Mouse (Mus musculus): Measurements from ENCODE around the gene Mast4.

The Mast4 gene

DNA sequence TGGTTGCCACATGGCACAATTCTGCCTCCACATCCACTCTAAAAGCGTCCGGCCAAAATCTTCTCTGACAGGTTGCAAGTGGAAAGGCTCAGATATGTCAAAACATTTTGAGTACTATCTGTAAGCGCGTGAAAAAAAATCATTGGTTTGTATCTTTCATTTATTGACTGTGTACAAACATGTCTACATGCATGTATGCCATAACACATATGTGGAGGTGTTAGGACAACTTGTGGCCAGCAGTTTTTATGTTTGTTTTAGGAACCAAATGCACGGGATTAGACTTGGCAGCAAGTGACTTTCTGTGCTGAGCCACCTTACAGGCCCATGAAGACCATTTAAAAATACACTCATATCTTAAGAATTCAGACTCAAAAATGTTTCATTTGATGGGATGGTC, 206.7 kb downstream of the Mast4 start:
- no peak for DNase-seq (ENCODE audit: extremely low spot score, low read depth, low spot score)

- no peak for DNase-seq (ENCODE audit: extremely low spot score, low read depth, low spot score)
Measured at GRCm38 (mm10) chr13:103123716-103124115, 210.6 kb downstream of the Mast4 start.

DNA sequence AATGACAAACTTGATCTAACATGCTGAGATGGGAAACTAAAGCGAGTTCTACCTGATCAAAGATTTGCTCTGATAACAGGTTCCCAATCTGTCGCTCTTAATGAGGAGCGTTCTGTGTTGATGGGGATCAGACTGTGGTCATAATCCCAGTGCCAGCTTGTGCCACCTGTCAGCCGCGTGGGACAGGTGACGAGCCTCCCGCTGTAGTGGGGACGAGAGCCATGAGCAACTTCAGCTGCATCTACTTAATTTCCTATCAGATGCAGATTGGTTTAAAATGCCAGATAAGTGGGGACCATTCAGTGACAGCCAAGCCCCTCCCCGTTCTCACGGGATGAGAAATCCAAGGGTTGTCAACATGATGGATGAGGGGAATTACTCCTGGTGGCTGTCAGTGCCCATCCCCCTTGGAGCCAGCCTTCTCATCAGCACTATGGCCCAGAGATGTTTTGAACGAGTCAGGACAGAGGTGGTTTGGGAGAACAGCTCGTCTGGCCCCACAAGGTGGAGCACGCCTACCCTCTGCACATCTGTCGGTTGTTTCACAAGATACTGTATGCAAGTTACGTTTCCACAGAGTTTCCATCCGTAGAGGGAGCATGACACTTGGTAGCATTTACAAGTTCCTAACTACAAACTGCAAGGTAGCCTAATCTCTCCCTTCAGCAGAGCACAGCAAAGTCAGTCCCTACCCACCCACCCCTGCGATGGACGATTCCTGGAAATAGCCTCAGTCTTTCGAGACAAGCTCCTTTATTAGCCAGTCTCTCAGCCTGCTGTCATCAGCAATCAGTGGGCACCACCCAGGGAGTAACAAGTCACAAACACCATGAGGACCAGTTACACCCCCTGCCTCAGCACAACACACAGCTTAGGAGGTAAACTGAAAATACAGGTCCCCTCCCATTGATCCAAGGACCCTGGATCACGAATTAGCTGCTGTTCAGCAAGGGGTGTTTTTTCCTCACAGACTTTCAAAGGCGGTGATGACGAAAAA, 212.2 kb downstream of the Mast4 start:
- DNase-seq (ENCODE audit: extremely low spot score, low read depth, low spot score): no peak

GRCm38 (mm10) chr13:103120669-103121131, 213.6 kb downstream of the Mast4 start:
- no peak for DNase-seq (ENCODE audit: extremely low spot score, low read depth, low spot score)

GRCm38 (mm10) chr13:103119728-103120127, 214.6 kb downstream of the Mast4 start:
- no peak for DNase-seq (ENCODE audit: extremely low spot score, low read depth, low spot score)

DNA sequence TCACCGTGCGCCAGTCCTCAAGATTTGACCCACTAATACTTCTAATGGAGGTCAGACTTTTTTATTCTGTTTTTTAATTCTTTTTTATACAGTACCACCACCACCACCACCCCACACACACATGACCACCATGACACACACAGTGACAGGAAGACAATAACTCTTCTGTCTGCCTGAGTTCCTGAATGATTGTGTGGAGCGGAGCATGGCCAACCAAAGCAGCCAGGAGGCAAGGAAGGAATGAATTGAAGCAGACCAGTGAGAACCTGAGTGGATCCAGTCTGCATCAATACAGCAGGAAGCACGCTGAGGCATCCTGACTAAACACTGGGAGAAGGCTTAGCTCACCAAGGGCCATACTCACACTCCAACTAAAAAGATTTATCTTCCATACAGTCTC, 219.2 kb downstream of the Mast4 start:
- no peak for DNase-seq (ENCODE audit: extremely low spot score, low read depth, low spot score)

- no peak for DNase-seq (ENCODE audit: extremely low spot score, low read depth, low spot score)
Measured at GRCm38 (mm10) chr13:103114274-103114673, 220.0 kb downstream of the Mast4 start.

GRCm38 (mm10) chr13:103109872-103110271, 224.4 kb downstream of the Mast4 start:
- no peak for DNase-seq (ENCODE audit: extremely low spot score, low read depth, low spot score)

DNA sequence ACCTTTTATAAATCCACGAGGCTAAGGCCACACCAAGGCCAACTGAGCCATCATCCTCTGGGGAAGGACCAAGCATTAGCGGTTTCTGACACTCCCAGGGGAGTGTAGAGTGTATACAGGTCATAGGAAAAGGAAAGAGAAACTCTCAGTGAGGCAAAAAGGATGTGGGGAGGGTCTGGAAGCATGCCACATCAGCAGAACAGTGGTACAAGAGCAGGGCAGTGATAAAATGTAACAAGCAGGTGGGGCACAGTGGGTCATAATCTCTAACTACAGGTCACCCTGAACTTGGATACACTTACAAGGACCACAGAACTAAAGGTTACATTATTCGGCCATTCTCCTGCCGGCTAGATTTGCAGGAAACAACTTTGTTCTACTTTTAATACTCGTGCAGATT, 226.9 kb downstream of the Mast4 start:
- DNase-seq (ENCODE audit: extremely low spot score, low read depth, low spot score): no peak

- DNase-seq (ENCODE audit: extremely low spot score, low read depth, low spot score): no peak
Measured at GRCm38 (mm10) chr13:103102598-103102997, 231.7 kb downstream of the Mast4 start.

DNA sequence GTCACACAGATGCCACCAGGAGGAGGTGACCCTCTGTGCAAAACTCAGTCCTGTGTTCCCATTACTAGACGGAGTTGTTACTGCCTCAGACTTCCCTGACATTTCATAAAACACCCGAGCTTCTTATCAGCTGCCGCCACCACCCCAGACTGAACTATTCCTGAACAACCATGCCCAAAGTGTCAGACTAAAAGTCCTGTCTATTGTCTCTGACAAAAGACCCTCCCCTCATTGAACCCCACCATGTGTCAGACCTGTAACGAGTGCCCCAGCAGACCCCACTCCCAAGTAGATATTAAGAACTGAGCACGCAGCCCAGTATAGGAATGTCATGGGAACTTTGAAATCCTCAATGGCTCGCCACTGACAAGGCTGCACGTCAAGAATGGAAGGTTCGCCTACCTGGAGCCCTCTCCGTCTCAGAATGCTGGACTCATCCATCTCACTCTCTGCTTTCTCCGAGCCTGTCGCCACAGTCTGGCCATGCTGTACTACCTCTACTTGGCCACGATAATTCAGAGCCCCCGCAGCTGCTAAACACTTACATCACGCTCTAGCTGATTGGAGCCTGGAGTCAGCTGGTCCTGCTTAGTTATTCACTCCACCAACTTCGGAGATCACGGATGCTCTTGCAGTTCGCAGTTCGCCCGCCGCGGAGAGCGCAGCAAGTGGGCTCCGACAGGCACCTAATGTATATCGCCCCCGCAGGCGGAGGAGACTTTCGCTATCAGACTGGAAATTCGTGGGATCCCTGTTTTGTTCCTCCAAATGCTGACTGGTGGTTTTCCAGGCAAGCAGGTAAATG, 237.7 kb downstream of the Mast4 start:
- DNase-seq (ENCODE audit: extremely low spot score, low read depth, low spot score): no peak

DNA sequence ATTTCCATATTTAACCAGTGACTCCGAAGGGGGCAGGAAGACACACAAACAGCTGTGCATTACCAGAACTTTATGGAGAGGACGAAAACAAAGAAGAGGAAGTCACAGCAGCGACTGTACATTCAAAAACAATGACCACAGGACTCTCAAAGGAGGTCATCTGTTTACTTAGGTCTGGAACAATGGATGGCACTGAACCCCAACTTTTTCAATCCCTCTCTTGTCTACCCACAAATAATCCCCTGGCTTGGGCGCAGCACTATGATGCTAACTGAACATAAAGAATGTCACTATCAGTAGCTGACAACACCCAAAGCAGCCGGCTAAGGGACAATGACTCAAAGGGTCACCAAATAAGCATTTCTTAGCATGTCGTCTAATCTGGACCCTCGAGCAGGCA, 238.8 kb downstream of the Mast4 start:
- DNase-seq (ENCODE audit: extremely low spot score, low read depth, low spot score): no peak

GRCm38 (mm10) chr13:103094595-103094994, 239.7 kb downstream of the Mast4 start:
- no peak for DNase-seq (ENCODE audit: extremely low spot score, low read depth, low spot score)

DNA sequence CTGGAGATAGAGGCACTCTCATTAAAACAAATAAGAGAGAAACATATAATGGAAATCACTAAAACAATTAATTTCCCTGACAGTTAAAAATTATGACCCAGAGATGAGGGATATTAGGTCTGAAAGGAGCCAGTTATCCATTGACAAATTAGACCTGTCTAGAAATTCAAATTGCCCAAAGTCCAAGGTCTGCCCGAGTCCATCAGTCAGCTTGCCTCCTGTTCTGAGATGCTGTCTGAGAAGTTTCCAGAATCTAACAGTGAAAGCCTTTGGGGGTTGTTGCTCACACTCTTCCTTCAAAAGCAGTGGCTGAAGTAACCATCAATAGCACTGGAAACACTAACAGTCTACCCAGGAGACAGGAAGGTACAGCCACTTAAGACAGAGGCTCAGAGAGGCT, 240.6 kb downstream of the Mast4 start:
- DNase-seq (ENCODE audit: extremely low spot score, low read depth, low spot score): no peak

GRCm38 (mm10) chr13:103085540-103086121, 248.7 kb downstream of the Mast4 start:
- DNase-seq (ENCODE audit: extremely low spot score, low read depth, low spot score): no peak

- DNase-seq (ENCODE audit: extremely low spot score, low read depth, low spot score): no peak
Measured at GRCm38 (mm10) chr13:103082891-103083290, 251.4 kb downstream of the Mast4 start.

DNA sequence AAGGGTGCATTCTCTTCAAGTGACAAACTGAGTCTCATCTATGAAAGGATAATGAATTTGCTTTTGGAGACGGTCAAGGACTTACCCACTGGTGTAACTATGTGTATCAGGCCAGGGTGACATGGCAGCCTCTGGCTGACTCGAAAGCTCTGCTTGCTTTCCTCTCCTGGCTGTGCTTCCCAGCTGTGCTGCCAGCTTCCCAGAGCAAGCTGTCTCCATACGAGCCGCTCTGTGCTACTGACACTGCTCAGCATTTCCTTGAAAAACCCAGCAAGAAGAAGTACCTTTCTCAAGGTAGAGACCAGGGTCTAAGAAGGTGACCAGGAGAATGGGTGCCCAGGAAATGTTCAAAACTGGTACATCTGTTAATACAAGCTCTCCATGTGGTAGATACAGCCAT, 254.5 kb downstream of the Mast4 start:
- no peak for DNase-seq (ENCODE audit: extremely low spot score, low read depth, low spot score)

GRCm38 (mm10) chr13:103078815-103079214, 255.5 kb downstream of the Mast4 start:
- DNase-seq (ENCODE audit: extremely low spot score, low read depth, low spot score): no peak

- DNase-seq (ENCODE audit: extremely low spot score, low read depth, low spot score): no peak
Measured at GRCm38 (mm10) chr13:103073461-103073860, 260.8 kb downstream of the Mast4 start.

- no peak for DNase-seq (ENCODE audit: extremely low spot score, low read depth, low spot score)
Measured at GRCm38 (mm10) chr13:103071783-103072182, 262.5 kb downstream of the Mast4 start.

- DNase-seq (ENCODE audit: extremely low spot score, low read depth, low spot score): no peak
Measured at GRCm38 (mm10) chr13:103067581-103068166, 266.6 kb downstream of the Mast4 start.
